Mouse (Mus musculus): ENCODE results near the gene 1700056E22Rik. TPM values are rescaled to one million over a fixed set of nuclear protein-coding genes. Genes with fewer than 3 reads are reported as not detected.

The 1700056E22Rik gene
- polyA plus RNA-seq, 1 experiment, result 0.97 TPM

DNA sequence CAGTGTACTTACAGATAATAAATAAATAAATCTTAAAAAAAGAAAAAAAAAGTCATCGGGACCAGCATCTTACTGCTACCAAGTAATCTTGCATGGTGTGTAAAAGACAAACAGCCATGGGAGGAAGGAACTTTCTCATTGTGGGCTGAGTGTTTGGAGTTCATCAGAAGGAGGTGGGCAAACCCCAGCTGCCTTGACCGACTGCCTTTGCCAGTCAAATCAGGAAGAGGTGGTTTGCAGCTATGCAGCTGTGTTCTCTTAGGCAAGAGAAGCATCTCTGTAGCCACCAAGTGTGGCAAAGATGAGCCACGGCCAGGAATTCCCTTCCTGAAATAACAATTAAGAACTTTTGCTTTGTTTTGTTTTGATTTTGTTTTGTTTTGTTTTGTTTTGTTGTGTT, 20.0 kb downstream of the 1700056E22Rik start:
- TF ChIP-seq CTCF (IDR thresholded peaks at IDR 0.05; ENCODE audit: insufficient read depth, low read length) (no peak), POLR2A (IDR thresholded peaks at IDR 0.05; ENCODE audit: borderline replicate concordance, extremely low read depth, low read depth, low read length) (no peak)
- H3K4me1 ChIP-seq (ENCODE audit: control insufficient read depth, insufficient read depth, low read length), result no peaks in the 10 kb centered on the region
- 47% methylated on average over 3 of the region's 3 CpGs for WGBS
- DNase-seq, result no peak
- H3K4me3 ChIP-seq (replicated peaks; ENCODE audit: extremely low read depth, low read depth, low read length), result no peak overlapping the region

DNA sequence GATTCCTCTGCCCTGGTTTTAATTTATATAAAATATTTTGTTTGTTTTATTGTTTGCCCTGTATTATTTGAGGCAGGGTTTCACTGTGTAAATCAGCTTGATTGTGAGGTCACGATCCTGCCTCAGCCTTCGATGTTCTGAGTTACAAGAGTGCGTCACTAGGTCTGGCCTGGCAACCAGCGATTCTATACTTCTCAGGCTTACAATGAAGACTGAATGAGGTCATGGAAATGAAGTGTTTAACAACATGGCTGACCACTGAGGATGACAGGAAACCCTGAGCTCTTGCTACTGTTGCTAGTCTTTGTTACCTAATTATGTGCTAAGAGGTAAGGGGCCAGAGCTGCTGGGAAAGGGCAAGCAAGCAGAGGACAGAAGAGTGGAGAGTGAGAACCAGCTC, 21.0 kb downstream of the 1700056E22Rik start, which contains the start of gene Dusp10:
Dusp10 (plus strand) TSS at position 197 of the 400 bp plus-strand sequence.
- TF ChIP-seq POLR2A (IDR thresholded peaks at IDR 0.05; ENCODE audit: borderline replicate concordance, extremely low read depth, low read depth, low read length) (no peak), CTCF (IDR thresholded peaks at IDR 0.05; ENCODE audit: insufficient read depth, low read length) (no peak)
- Histone ChIP-seq H3K4me3 (replicated peaks; ENCODE audit: extremely low read depth, low read depth, low read length) (no peak within 1 kb of the TSS), H3K4me1 (ENCODE audit: control insufficient read depth, insufficient read depth, low read length) (no peaks in the 10 kb centered on the region)
- no peak for DNase-seq
- 88% methylated on average over 4 of the region's 4 CpGs for WGBS

DNA sequence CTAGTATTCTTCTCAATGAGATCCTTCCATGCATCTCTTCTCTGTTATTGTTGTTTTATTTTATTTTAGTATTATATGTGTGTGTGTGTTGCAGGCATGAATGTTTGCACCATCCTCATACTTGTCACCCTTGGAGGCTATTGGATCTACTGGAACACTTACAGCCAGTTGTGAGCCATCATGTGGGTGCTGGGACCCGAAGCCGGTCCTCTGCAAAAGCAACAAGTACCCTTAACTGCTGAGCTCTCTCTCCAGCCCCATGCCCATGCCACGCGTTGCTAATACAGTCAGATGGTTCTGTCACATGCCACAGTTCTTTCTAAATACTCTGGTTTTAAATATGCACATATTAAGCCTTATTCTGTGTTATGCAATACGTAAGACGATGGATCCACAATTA, 22.8 kb downstream of the 1700056E22Rik start:
- no peak overlapping the region for H3K4me3 ChIP-seq (replicated peaks; ENCODE audit: extremely low read depth, low read depth, low read length)
- no peak for TF ChIP-seq CTCF (IDR thresholded peaks at IDR 0.05; ENCODE audit: insufficient read depth, low read length)
- no peak for TF ChIP-seq POLR2A (IDR thresholded peaks at IDR 0.05; ENCODE audit: borderline replicate concordance, extremely low read depth, low read depth, low read length)
- 96% methylated on average over 6 of the region's 6 CpGs for WGBS
- no peaks in the 10 kb centered on the region for H3K4me1 ChIP-seq (ENCODE audit: control insufficient read depth, insufficient read depth, low read length)
- DNase-seq, result no peak

DNA sequence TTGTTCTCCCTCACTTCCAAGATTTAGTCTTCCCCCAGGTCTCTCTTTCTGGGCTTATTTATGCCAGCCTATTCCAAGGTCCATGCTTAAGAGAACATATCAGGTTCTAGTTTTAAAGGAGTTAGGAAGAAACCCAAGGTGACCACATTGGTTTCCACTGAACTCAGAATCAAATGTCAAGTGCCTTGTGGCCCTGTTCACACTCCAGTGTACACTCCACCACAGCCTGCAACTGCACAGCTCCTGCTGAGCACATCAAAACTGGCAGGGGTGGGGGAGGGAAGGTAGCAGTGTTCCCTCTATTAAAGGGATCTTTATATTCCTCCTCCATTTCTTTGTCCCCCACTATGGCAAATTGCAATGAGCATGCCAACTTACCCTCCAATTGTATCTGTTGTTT, 28.0 kb downstream of the 1700056E22Rik start:
- no peaks in the 10 kb centered on the region for H3K4me1 ChIP-seq (ENCODE audit: control insufficient read depth, insufficient read depth, low read length)
- TF ChIP-seq POLR2A (IDR thresholded peaks at IDR 0.05; ENCODE audit: borderline replicate concordance, extremely low read depth, low read depth, low read length) (no peak), CTCF (IDR thresholded peaks at IDR 0.05; ENCODE audit: insufficient read depth, low read length) (no peak)
- DNase-seq, result no peak
- H3K4me3 ChIP-seq (replicated peaks; ENCODE audit: extremely low read depth, low read depth, low read length), result no peak overlapping the region

DNA sequence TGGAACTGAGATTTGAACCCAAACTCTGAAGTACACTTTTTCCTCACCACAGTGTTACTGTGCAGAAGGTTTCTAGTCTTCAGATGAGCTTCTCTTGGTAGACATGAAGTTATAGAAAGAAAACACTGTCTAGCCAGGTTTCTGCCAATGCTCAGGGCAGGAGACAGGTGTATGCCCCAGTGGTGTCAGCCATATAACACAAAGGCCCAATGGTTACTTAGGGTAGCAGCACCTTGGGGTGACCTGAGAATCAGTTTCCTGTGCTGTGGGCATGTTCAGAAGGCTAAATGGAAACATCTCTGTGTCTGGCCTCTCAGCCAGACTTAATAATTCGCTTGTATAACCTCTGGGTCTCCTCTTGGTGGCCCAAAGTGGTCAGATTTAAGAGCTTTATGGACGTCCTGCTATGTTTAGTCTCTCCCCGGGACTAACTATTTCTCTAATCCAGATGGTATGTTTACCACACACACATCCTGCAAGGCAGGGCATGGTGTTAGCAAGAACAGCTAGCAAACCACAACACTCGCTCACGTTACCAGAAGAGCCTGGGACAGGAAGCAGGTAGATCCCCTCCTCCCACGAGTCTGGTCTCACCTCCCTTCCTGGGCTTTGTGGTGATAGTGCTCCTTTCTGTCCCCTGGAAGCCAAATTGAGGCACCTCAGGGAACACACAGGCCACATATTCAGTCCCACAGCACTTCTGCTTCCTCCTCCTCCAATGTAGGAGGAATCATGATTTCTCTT, 28.6 kb downstream of the 1700056E22Rik start:
- no peaks in the 10 kb centered on the region for H3K4me1 ChIP-seq (ENCODE audit: control insufficient read depth, insufficient read depth, low read length)
- no peak for TF ChIP-seq POLR2A (IDR thresholded peaks at IDR 0.05; ENCODE audit: borderline replicate concordance, extremely low read depth, low read depth, low read length)
- H3K4me3 ChIP-seq (replicated peaks; ENCODE audit: extremely low read depth, low read depth, low read length), result no peak overlapping the region
- WGBS, result 48% methylated on average over 6 of the region's 6 CpGs
- DNase-seq, result no peak

DNA sequence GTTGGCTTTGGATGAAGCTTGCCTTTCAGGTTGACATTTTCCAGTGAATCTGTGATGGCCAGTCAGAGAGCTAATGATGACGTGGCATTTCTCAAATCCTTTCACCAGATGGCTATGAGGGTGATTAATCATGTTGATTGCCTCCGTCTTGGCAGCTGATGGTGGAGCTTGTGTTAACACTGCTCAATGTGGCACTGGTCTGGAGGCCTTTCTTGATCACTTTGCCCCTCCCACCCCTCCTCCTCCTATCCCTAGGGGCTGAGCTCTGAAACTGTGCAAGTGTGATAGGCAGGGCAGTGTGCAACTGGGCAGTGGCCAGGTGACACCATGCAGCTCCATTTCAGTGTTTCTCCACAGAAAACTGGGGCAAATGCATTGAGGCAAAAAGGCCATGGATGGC, 29.8 kb downstream of the 1700056E22Rik start:
- no peak for DNase-seq
- Histone ChIP-seq H3K4me3 (replicated peaks; ENCODE audit: extremely low read depth, low read depth, low read length) (no peak overlapping the region), H3K4me1 (ENCODE audit: control insufficient read depth, insufficient read depth, low read length) (no peaks in the 10 kb centered on the region)
- TF ChIP-seq POLR2A (IDR thresholded peaks at IDR 0.05; ENCODE audit: borderline replicate concordance, extremely low read depth, low read depth, low read length) (no peak), CTCF (IDR thresholded peaks at IDR 0.05; ENCODE audit: insufficient read depth, low read length) (no peak)
- 69% methylated on average over 2 of the region's 2 CpGs for whole genome bisulfite sequencing

DNA sequence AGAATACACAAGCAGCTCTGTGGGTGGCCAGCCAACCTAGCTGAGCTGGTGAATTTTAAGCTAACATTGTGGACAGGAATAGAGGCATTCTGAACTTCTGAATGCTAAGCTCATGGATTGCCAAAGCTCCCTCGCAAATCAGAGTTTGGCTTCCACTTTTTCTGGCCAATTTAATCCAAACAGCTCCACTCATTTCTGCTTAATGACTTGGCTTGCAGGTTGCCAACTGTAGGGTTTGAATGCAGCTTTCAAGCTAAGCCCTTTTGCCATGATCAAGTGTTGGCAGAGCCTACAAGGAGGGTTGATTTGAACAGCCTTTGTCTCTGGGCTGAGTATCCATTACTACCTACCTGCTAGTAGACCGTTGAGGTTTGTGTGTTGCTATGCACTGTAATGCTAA, 31.6 kb downstream of the 1700056E22Rik start:
- TF ChIP-seq CTCF (IDR thresholded peaks at IDR 0.05; ENCODE audit: insufficient read depth, low read length) (no peak), POLR2A (IDR thresholded peaks at IDR 0.05; ENCODE audit: borderline replicate concordance, extremely low read depth, low read depth, low read length) (no peak)
- WGBS, result 72% methylated on average over 2 of the region's 2 CpGs
- Histone ChIP-seq H3K4me1 (ENCODE audit: control insufficient read depth, insufficient read depth, low read length) (no peaks in the 10 kb centered on the region), H3K4me3 (replicated peaks; ENCODE audit: extremely low read depth, low read depth, low read length) (no peak overlapping the region)
- no peak for DNase-seq

DNA sequence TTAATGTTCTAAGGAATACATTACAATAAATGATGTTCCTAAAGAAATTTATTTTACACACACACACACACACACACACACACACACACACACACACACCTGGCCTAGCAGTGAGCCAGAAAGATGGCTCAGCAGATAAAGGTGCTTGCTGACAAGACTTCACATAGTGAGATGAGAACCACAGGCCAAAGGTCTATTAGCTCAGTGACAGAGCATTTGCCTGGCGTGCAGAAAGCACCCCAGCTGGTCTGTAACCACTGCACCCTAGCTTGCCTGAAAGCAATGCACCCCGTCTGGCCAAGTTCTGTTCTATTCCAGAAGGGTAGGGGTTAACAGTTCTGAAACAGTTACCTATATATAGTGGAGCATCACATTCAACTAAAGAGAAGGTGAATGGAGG, 36.9 kb downstream of the 1700056E22Rik start:
- no peak for DNase-seq
- Histone ChIP-seq H3K4me1 (ENCODE audit: control insufficient read depth, insufficient read depth, low read length) (no peaks in the 10 kb centered on the region), H3K4me3 (replicated peaks; ENCODE audit: extremely low read depth, low read depth, low read length) (no peak overlapping the region)
- WGBS, result 80% methylated on average over 2 of the region's 2 CpGs
- TF ChIP-seq CTCF (IDR thresholded peaks at IDR 0.05; ENCODE audit: insufficient read depth, low read length) (no peak), POLR2A (IDR thresholded peaks at IDR 0.05; ENCODE audit: borderline replicate concordance, extremely low read depth, low read depth, low read length) (no peak)

DNA sequence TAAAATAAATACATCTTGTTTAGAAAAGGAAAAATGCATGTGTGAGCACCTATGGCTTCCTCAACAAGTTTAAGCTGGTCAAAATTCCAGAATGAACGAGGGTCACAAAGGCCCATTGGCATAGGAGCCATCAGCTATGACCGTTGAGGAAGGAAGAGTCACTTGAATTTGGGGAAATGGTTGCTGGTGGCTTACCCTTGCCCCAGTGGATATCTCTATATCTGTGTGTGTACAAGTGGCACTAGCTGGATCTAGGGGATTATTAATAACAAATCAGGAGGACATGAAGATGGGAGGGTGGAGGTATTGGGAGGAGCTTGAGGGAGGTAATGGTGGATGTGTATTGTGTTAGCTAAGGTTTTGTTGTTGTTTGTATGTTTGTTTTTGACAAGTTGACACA, 42.2 kb downstream of the 1700056E22Rik start:
- TF ChIP-seq CTCF (IDR thresholded peaks at IDR 0.05; ENCODE audit: insufficient read depth, low read length) (no peak), POLR2A (IDR thresholded peaks at IDR 0.05; ENCODE audit: borderline replicate concordance, extremely low read depth, low read depth, low read length) (no peak)
- WGBS, result 85% methylated on average over 2 of the region's 2 CpGs
- Histone ChIP-seq H3K4me3 (replicated peaks; ENCODE audit: extremely low read depth, low read depth, low read length) (no peak overlapping the region), H3K4me1 (ENCODE audit: control insufficient read depth, insufficient read depth, low read length) (no peaks in the 10 kb centered on the region)
- no peak for DNase-seq

DNA sequence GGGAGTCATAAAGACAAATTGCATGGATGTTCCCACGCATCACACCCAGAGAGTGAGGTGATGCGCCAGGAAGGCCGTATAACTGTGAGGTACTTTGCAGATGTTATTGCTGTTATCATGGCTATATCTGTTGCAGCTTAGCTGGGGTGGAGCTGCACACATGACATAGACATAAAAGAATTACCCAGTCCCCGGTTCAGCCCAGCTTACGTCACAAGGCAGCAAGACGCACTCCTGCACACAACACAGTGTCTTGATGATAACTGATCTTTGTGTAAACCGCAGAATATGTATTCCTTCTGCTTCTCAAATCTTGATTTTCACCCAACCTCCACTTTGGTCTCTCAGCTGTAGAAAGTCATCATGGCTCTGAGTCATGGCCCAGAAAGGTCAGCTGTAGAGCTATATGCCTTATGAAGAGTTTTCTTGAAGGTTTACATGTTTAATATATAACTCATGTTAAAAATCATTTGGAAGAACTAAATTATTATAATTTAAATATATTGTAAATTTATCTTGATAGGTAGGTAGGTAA, 46.3 kb downstream of the 1700056E22Rik start:
- peaks cover 4% of the 10 kb centered on the region for H3K4me1 ChIP-seq (ENCODE audit: control insufficient read depth, insufficient read depth, low read length)
- no peak for DNase-seq
- WGBS, result 86% methylated on average over 7 of the region's 7 CpGs
- H3K4me3 ChIP-seq (replicated peaks; ENCODE audit: extremely low read depth, low read depth, low read length), result no peak overlapping the region
- TF ChIP-seq POLR2A (IDR thresholded peaks at IDR 0.05; ENCODE audit: borderline replicate concordance, extremely low read depth, low read depth, low read length) (no peak), CTCF (IDR thresholded peaks at IDR 0.05; ENCODE audit: insufficient read depth, low read length) (no peak)

Other genes starting within 250 kb of the 1700056E22Rik start
- gene Dusp10, start 21.0 kb downstream of the 1700056E22Rik start, polyA plus RNA-seq (2012; rRNA removed), result 13.6 and 16.4 TPM in 2 replicates

Measured in lung, adult 2 months (tissue).